Mouse (Mus musculus) stomach, postnatal 0 days (tissue): ENCODE measurements around the gene Aym1.

ENCODE experiments used
- CTCF ChIP-seq: IDR thresholded peaks from 2 replicates; pipeline ENCODE4 v1.5.1; 2016; ENCODE audit warnings: antibody characterized with exemption, low read depth, mild to moderate bottlenecking, moderate library complexity
- EP300 ChIP-seq: optimal IDR thresholded peaks from 2 replicates; pipeline ENCODE3; 2016; ENCODE audit warnings: antibody characterized with exemption

- no peak for TF ChIP-seq CTCF
- TF ChIP-seq EP300, result no peak
Observed at GRCm38 (mm10) chr5:113363177-113363576, 6.1 kb downstream of the Aym1 start.
